Mouse (Mus musculus) cortical plate, adult 2 months (tissue): Measurements from ENCODE around the gene Olfr1378. TPM values are rescaled to one million over a fixed set of nuclear protein-coding genes. Genes with fewer than 3 reads are reported as not detected.

Experiments
- H3K27ac ChIP-seq: fragments of 200-500 bp; 2 replicates; pipeline ENCODE4 v1.5.1; 2012; ENCODE audit warnings: low read length, control low read depth, inconsistent platforms; ENCODE audit not compliant: insufficient read depth
- H3K4me1 ChIP-seq: fragments of 200-500 bp; 2 replicates; pipeline ENCODE4 v1.6.1; 2011; ENCODE audit warnings: low read length; ENCODE audit not compliant: control insufficient read depth, insufficient read depth
- H3K4me3 ChIP-seq: fragments of 200-500 bp; 2 replicates; pipeline ENCODE4 v1.5.1; 2011; ENCODE audit warnings: mild to moderate bottlenecking, low read length, control low read depth; ENCODE audit not compliant: insufficient read depth
- CTCF ChIP-seq: fragments of 200-500 bp; IDR thresholded peaks from 2 replicates; pipeline ENCODE4 v1.5.1; 2011; ENCODE audit warnings: mild to moderate bottlenecking, control low read depth, low read length; ENCODE audit not compliant: insufficient read depth; ENCODE audit errors: extremely low read depth
- POLR2A ChIP-seq: fragments of 200-500 bp; IDR thresholded peaks from 2 replicates; pipeline ENCODE4 v1.6.1; 2011; ENCODE audit warnings: mild to moderate bottlenecking, low read length, control low read depth; ENCODE audit not compliant: insufficient read depth; ENCODE audit errors: extremely low read depth
- polyA plus RNA-seq: library from polyadenylated mRNA; depleted of rRNA; stranded (reverse); fragments of >200 nt; gene quantifications from 2 replicates; pipeline ENCODE4 v1.2.3, GENCODE M21; 2012; rRNA removed

The Olfr1378 gene
- not detected in 2 replicates for polyA plus RNA-seq

DNA sequence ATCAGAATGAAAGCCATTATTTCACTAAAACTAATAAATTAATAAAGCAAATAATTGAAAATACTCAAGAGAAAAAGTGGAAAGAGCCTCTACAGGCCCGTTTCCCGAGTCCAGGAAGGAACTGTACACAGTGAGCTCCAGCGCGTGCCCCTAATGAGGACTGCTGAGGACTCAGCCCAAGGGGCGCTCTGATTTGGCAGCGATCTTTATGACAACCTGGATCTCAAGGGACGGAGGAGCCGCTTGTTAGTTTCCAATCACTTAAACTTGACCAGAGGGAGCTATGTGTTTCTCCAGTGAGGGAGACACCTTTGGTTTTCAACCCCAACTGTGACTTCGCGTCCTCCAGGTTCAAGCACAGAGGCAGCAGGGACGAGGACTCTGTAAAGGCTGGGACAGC, at the start of gene Olfr1378:
TSS of gene Olfr1378 (plus strand) at position 301 of the 400 bp plus-strand sequence.
- H3K27ac ChIP-seq: no peak within 1 kb of the TSS
- no peak within 1 kb of the TSS for H3K4me3 ChIP-seq
- no peaks in the 10 kb centered on the region for H3K4me1 ChIP-seq
- TF ChIP-seq POLR2A: no peak

DNA sequence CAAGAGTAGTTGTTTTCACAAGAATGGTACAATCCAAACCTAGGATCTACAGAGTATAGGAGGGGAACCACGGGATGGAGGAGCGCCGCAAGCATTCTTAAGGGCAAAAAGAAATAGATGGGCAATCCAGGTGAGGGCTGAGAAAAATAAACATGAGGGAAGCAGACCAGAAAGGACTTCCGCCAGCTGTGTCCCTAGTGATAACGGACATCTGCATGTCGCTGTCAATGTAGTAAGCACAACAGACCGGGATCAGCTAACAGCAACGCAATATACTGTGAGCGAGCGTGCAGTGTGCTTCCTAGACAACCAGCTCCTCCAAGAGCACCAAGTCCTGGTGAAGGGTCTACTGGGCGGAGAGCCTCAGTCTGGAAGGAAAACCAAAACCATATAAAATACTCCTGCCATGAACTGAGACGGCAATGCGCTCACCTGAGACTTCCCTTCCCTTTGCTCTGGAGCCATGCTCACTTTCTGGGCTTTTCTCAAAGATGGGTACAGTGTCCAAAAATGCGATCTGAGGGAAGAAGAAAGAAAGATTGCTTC, 35.8 kb upstream of the Olfr1378 start:
- Histone ChIP-seq H3K27ac (no peak overlapping the region), H3K4me3 (peak overlapping the region; percentile 55), H3K4me1 (no peaks in the 10 kb centered on the region)
- TF ChIP-seq CTCF: no peak
- TF ChIP-seq POLR2A: no peak

DNA sequence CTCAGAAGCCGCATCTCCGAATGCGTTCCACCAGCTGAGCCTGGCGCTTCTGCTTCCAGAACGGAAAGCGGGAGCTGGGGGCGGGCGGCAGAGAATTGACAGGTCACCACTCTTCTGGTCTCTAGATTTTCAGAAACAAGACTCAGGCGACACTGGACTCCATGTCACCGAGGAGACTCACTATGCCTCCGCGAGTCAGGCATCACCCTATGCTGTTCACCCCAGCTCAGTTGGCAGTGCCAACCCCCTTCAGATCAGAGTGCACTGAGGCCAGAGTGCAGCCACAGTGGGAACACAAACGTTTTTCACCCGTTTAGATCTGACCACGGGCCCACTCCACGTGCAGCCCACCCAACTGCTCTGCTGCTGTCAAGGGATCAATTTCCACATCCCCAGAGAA, 35.3 kb upstream of the Olfr1378 start:
- Histone ChIP-seq H3K4me3 (peak overlapping the region; percentile 55), H3K27ac (peak overlapping the region; percentile 20), H3K4me1 (no peaks in the 10 kb centered on the region)
- no peak for TF ChIP-seq CTCF
- TF ChIP-seq POLR2A: no peak

DNA sequence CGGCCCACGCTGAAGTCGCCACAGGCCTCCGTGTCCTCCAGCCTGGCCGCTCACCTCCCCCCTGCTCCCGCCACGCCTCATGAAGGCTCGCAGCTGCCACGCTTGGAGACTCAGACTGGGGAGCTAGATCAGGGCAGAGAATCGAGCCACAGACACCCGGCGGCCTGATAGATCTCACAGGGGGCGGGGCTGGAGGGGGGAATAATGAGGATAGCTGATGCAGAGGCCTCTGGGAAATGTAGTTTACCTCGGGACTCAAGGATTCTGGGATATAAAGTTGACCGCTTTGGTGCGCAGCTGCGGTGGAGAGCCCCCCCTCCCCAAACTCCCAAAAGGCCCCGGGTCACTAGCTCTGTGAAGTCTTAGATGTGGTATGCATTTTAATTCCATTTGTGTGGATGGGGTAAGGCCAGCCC, 34.9 kb upstream of the Olfr1378 start, which contains the start of gene Zfp354b:
TSS of gene Zfp354b (minus strand) at position 183 of the 416 bp plus-strand sequence.
- peak; percentile 77 for TF ChIP-seq POLR2A
- no peak for TF ChIP-seq CTCF
- Histone ChIP-seq H3K4me3 (peak within 1 kb of the TSS; percentile 55), H3K4me1 (no peaks in the 10 kb centered on the region), H3K27ac (peak within 1 kb of the TSS; percentile 20)

DNA sequence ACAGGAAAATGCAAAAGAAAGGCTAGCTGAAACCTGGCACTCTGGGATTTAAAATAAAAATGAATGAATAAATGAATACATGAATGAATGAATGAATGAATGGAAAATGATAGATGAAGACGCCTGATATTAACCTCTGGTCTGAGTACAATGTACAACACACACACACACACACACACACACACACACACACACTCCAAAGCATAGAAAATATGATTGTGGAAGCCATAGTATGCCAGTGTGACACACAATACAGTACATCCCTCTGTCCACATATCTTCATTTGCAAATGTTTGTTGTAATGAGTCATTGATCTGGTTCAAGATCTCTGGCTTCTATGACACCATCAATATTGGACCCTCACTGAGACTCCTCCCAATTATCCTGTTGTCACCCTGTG, 34.3 kb upstream of the Olfr1378 start:
- TF ChIP-seq POLR2A: no peak
- TF ChIP-seq CTCF: no peak
- Histone ChIP-seq H3K4me3 (peak overlapping the region; percentile 55; the same call in 1 of the 2 replicates), H3K4me1 (no peaks in the 10 kb centered on the region), H3K27ac (no peak overlapping the region)

DNA sequence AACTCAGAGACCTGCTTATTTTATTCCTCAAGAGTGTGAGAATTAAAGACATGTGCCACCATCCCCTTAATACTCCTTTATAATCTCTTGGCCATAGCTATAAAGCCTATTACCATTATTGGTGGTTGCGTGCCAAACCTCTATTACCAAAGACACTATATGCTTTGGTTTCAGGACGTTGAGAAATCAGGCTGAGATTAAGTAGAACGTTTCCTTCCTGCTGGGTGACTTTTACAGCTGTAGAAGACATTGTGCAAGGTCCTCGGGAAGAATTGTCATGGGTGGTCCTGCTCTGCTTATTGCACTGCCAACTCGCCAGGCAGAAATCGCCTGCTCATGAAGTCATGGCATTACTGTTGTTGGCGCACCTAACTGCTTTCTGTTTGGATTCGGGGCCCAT, 27.9 kb upstream of the Olfr1378 start:
- TF ChIP-seq CTCF: no peak
- TF ChIP-seq POLR2A: no peak

DNA sequence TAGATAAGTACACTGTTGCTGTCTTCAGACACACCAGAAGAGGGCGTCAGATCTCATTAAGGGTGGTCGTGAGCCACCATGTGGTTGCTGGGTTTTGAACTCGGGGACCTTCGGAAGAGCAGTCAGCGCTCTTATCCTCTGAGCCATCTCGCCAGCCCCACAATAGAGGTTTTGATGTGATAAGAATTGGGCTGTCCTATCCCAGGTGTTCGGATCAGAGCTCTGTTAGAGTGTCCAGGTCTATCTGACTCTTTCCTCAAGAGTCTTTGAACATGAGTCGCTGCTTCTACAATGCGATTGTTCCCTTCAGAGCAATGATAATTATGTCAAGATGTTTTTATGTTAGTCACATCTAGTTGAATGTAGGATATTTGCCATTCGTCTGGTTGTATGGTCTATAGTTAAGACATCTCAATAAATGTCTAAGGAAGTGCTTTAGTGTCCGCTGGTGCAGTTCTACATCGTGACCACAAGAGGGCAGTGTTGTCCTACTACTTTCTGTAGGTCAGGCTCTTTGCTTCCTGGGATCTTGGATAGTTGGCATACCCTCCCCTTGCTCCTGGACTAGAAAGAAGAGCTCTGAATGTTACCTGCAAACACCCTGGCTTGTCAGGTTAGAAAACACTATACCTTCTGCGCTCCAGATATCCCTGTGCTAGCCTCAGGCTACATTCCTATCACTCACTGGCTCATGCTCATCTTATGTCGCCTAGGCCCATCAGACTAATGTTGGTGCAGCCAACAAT, 26.5 kb upstream of the Olfr1378 start:
- Histone ChIP-seq H3K4me1 (no peaks in the 10 kb centered on the region), H3K27ac (no peak overlapping the region), H3K4me3 (no peak overlapping the region)
- TF ChIP-seq POLR2A (no peak), CTCF (peak; percentile 96)

More for the DNA sequence above, 27.9 kb upstream of the Olfr1378 start:
- no peak overlapping the region for H3K4me3 ChIP-seq
- no peaks in the 10 kb centered on the region for H3K4me1 ChIP-seq
- H3K27ac ChIP-seq: no peak overlapping the region

DNA sequence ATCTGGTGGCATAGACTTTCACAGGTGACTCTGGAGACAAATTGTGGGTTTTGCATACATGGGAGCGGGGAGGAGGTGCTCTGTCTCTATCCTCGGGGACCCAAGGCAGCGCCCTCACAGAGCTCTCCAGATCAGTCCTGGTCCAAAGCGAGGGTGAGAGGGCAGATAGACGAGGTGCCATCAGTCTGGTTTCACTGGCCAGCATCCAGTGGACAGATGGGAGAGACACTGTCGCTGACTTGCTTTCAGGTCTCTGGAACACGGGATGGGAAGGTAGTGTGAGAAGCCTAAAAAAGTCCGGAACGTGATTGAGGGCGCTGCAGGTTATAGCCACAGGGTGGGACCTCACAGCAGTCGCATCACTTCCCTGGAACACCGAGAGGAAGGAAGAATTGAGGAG, 23.9 kb upstream of the Olfr1378 start:
- Histone ChIP-seq H3K4me3 (no peak overlapping the region), H3K4me1 (no peaks in the 10 kb centered on the region)
- TF ChIP-seq POLR2A (no peak), CTCF (no peak)

DNA sequence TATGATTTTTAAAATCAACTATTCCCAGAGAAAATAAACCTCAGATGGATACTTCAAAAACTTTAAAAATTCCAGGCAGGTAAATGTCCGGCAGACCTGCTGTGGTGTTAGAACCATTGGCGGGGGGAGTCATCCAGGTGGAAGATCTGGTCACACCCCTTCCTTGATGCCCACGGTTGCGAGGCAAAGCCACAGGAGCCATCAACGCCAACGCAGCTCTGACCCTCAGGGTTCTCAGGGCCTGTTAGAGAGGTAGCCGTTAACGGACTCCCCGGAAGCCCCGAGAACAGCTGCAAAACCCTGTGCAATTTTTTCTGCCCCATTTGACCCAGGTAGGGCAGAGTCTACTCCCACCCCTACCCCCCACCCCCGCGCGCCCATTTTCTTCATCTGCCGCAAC, 22.8 kb upstream of the Olfr1378 start, which contains the start of gene 4933414I15Rik:
TSS of gene 4933414I15Rik (minus strand) at position 260 of the 400 bp plus-strand sequence.
- Histone ChIP-seq H3K4me1 (no peaks in the 10 kb centered on the region), H3K4me3 (no peak within 1 kb of the TSS), H3K27ac (no peak within 1 kb of the TSS)
- TF ChIP-seq POLR2A (no peak), CTCF (no peak)

More for the DNA sequence above, 23.9 kb upstream of the Olfr1378 start:
- H3K27ac ChIP-seq: no peak overlapping the region

DNA sequence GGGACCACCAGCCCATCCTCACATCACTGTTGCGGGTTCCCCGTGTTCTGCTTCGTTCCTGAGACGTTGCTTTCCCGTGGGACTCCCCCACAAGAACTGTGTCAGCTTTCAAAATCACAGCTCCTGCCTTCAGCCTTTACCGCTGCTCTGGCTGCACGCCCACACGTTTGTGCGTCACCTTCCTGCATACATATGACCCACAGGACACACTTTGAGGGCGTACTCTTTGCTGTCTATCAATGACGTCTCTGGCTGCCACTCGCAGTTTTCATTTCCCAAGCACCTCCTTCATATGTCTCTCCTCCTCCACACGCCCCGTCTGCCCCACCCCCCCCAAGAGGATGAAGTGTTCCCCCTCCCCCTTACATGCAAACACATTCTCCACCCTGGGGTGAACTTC, 14.0 kb upstream of the Olfr1378 start:
- Histone ChIP-seq H3K4me3 (no peak overlapping the region), H3K4me1 (no peaks in the 10 kb centered on the region), H3K27ac (no peak overlapping the region)
- TF ChIP-seq CTCF: no peak
- TF ChIP-seq POLR2A: no peak
